Mouse (Mus musculus): ENCODE data around the gene Cdk18.
A peak's percentile ranks its signal among the peaks of the same experiment; 100 is the strongest.

Cdk18 gene

GRCm38 (mm10) chr1:132149410-132149809 lies 9.9 kb upstream of the Cdk18 start:
- DNase-seq, result no peak

GRCm38 (mm10) chr1:132145973-132146685 lies 6.6 kb upstream of the Cdk18 start:
- DNase-seq, result no peak

- no peak for DNase-seq
These were observed 5.4 kb upstream of the Cdk18 start for GRCm38 (mm10) chr1:132144837-132145236.

GRCm38 (mm10) chr1:132144223-132144622 lies 4.7 kb upstream of the Cdk18 start:
- peak; percentile 67 for DNase-seq

- DNase-seq, result no peak
These were observed 4.2 kb upstream of the Cdk18 start for GRCm38 (mm10) chr1:132143730-132144129.

GRCm38 (mm10) chr1:132143079-132143478 lies 3.6 kb upstream of the Cdk18 start:
- DNase-seq, result no peak

- DNase-seq, result no peak
These were observed 2.3 kb upstream of the Cdk18 start for GRCm38 (mm10) chr1:132141753-132142152.

- DNase-seq, result no peak
These were observed 1.7 kb upstream of the Cdk18 start for GRCm38 (mm10) chr1:132141166-132141565.

GRCm38 (mm10) chr1:132140574-132140973 lies 1.1 kb upstream of the Cdk18 start:
- no peak for DNase-seq

- peak; percentile 60 for DNase-seq
These were observed 687 bp upstream of the Cdk18 start for GRCm38 (mm10) chr1:132140171-132140570.

GRCm38 (mm10) chr1:132138576-132139415 lies 688 bp downstream of the Cdk18 start:
- DNase-seq, result no peak

- no peak for DNase-seq
These were observed 1.4 kb downstream of the Cdk18 start for GRCm38 (mm10) chr1:132137935-132138575.

- no peak for DNase-seq
These were observed 2.6 kb downstream of the Cdk18 start for GRCm38 (mm10) chr1:132136847-132137246.

- DNase-seq, result no peak
These were observed 3.9 kb downstream of the Cdk18 start for GRCm38 (mm10) chr1:132135631-132136030.

- DNase-seq, result no peak
These were observed 11.2 kb downstream of the Cdk18 start for GRCm38 (mm10) chr1:132128311-132128710.

GRCm38 (mm10) chr1:132125803-132126405 lies 13.6 kb downstream of the Cdk18 start:
- DNase-seq, result no peak

- peak; percentile 45 for DNase-seq
These were observed 14.2 kb downstream of the Cdk18 start for GRCm38 (mm10) chr1:132125249-132125648.

GRCm38 (mm10) chr1:132123420-132124014 lies 16.0 kb downstream of the Cdk18 start:
- peak; percentile 61 for DNase-seq

- no peak for DNase-seq
These were observed 17.6 kb downstream of the Cdk18 start for GRCm38 (mm10) chr1:132121895-132122294.

GRCm38 (mm10) chr1:132121236-132121635 lies 18.2 kb downstream of the Cdk18 start:
- DNase-seq, result peak; percentile 92

- DNase-seq, result peak; percentile 78
These were observed 22.9 kb downstream of the Cdk18 start for GRCm38 (mm10) chr1:132116606-132117005.

GRCm38 (mm10) chr1:132113098-132113497 lies 26.4 kb downstream of the Cdk18 start:
- no peak for DNase-seq

GRCm38 (mm10) chr1:132112426-132112825 lies 27.1 kb downstream of the Cdk18 start:
- DNase-seq, result no peak
